Mouse (Mus musculus): ENCODE data around the gene Rhot2.

Gene Rhot2

GRCm38 (mm10) chr17:25842509-25842908 lies 2.1 kb downstream of the Rhot2 start:
- DNase-seq (ENCODE audit: low spot score in 2 of 2) = no peak

GRCm38 (mm10) chr17:25841117-25841880 lies 3.4 kb downstream of the Rhot2 start, which contains the start of gene Gm20683:
TSS of gene Gm20683 (minus strand) at chr17:25841763.
- DNase-seq (ENCODE audit: low spot score in 2 of 2) = no peak

- no peak for DNase-seq (ENCODE audit: low spot score in 2 of 2)
These were observed 4.1 kb downstream of the Rhot2 start for GRCm38 (mm10) chr17:25840519-25840918.

GRCm38 (mm10) chr17:25839455-25840235 lies 5.0 kb downstream of the Rhot2 start:
- DNase-seq (ENCODE audit: low spot score in 2 of 2) = no peak

GRCm38 (mm10) chr17:25838904-25839303 lies 5.7 kb downstream of the Rhot2 start:
- DNase-seq (ENCODE audit: low spot score in 2 of 2) = no peak

- DNase-seq (ENCODE audit: low spot score in 2 of 2) = no peak
These were observed 7.1 kb downstream of the Rhot2 start for GRCm38 (mm10) chr17:25837533-25837932.

GRCm38 (mm10) chr17:25837076-25837410 lies 7.6 kb downstream of the Rhot2 start, which contains the start of gene Rhbdl1:
TSS of gene Rhbdl1 (minus strand) at chr17:25837295.
- DNase-seq (ENCODE audit: low spot score in 2 of 2) = peak in 1 of 2 experiments; percentile 62

GRCm38 (mm10) chr17:25836397-25837075 lies 8.1 kb downstream of the Rhot2 start:
- no peak for DNase-seq (ENCODE audit: low spot score in 2 of 2)

GRCm38 (mm10) chr17:25835816-25836215 lies 8.8 kb downstream of the Rhot2 start:
- DNase-seq (ENCODE audit: low spot score in 2 of 2) = no peak

- no peak for DNase-seq (ENCODE audit: low spot score in 2 of 2)
These were observed 9.3 kb downstream of the Rhot2 start for GRCm38 (mm10) chr17:25835301-25835700.

GRCm38 (mm10) chr17:25834595-25835222 lies 9.9 kb downstream of the Rhot2 start:
- no peak for DNase-seq (ENCODE audit: low spot score in 2 of 2)

- no peak for DNase-seq (ENCODE audit: low spot score in 2 of 2)
These were observed 10.6 kb downstream of the Rhot2 start for GRCm38 (mm10) chr17:25833961-25834594.

- DNase-seq (ENCODE audit: low spot score in 2 of 2) = peak in 1 of 2 experiments; percentile 76
These were observed 11.4 kb downstream of the Rhot2 start, which contains the start of gene Stub1 for GRCm38 (mm10) chr17:25833291-25833663. TSS of gene Stub1 (minus strand) at chr17:25833404.

- DNase-seq (ENCODE audit: low spot score in 2 of 2) = peak; percentile 99 to 100
These were observed 12.0 kb downstream of the Rhot2 start for GRCm38 (mm10) chr17:25832436-25833290.

GRCm38 (mm10) chr17:25831451-25832281 lies 13.0 kb downstream of the Rhot2 start:
- DNase-seq (ENCODE audit: low spot score in 2 of 2) = peak in 1 of 2 experiments; percentile 56

GRCm38 (mm10) chr17:25830806-25831431 lies 13.7 kb downstream of the Rhot2 start:
- DNase-seq (ENCODE audit: low spot score in 2 of 2) = no peak

- no peak for DNase-seq (ENCODE audit: low spot score in 2 of 2)
These were observed 14.4 kb downstream of the Rhot2 start for GRCm38 (mm10) chr17:25830200-25830753.

GRCm38 (mm10) chr17:25829558-25830017 lies 15.1 kb downstream of the Rhot2 start:
- no peak for DNase-seq (ENCODE audit: low spot score in 2 of 2)

Measured in spleen, postnatal 10 days (tissue).